Mouse (Mus musculus) telencephalon, adult 2 months (tissue): ENCODE results near the gene Zbtb38.
"Not testable (repeated sequence)": the region's sequence is repeated elsewhere in the genome, so short reads cannot be mapped to it uniquely, and the experiment has no call there.

Source experiments
- DNase-seq: peaks from one replicate; pipeline ENCODE4 v3.0.0-alpha.2; 2011; ENCODE audit warnings: low read depth, low spot score

Gene Zbtb38

GRCm38 (mm10) chr9:96684866-96685599 is 67.6 kb downstream of the Zbtb38 start:
- no peak for DNase-seq

GRCm38 (mm10) chr9:96684165-96684792 is 68.4 kb downstream of the Zbtb38 start:
- no peak for DNase-seq

- no peak for DNase-seq
These were observed 74.0 kb downstream of the Zbtb38 start for GRCm38 (mm10) chr9:96678611-96679010.

- DNase-seq: not testable (repeated sequence)
These were observed 74.9 kb downstream of the Zbtb38 start for GRCm38 (mm10) chr9:96677711-96678110.

- no peak for DNase-seq
These were observed 76.0 kb downstream of the Zbtb38 start for GRCm38 (mm10) chr9:96676671-96677070.

- DNase-seq: no peak
These were observed 76.6 kb downstream of the Zbtb38 start for GRCm38 (mm10) chr9:96675763-96676640.

- DNase-seq: no peak
These were observed 77.4 kb downstream of the Zbtb38 start for GRCm38 (mm10) chr9:96675071-96675762.

GRCm38 (mm10) chr9:96674301-96674700 is 78.3 kb downstream of the Zbtb38 start:
- no peak for DNase-seq

- no peak for DNase-seq
These were observed 80.2 kb downstream of the Zbtb38 start for GRCm38 (mm10) chr9:96672466-96672865.

- no peak for DNase-seq
These were observed 81.4 kb downstream of the Zbtb38 start for GRCm38 (mm10) chr9:96671249-96671648.

- DNase-seq: peak; percentile 96
These were observed 82.8 kb downstream of the Zbtb38 start for GRCm38 (mm10) chr9:96669877-96670276.

GRCm38 (mm10) chr9:96668628-96669027 is 84.0 kb downstream of the Zbtb38 start:
- DNase-seq: peak; percentile 55

GRCm38 (mm10) chr9:96660510-96661244 is 92.0 kb downstream of the Zbtb38 start:
- DNase-seq: no peak

- DNase-seq: no peak
These were observed 92.8 kb downstream of the Zbtb38 start for GRCm38 (mm10) chr9:96659801-96660200.

- DNase-seq: no peak
These were observed 99.1 kb downstream of the Zbtb38 start for GRCm38 (mm10) chr9:96653538-96653937.

GRCm38 (mm10) chr9:96652763-96653162 is 99.9 kb downstream of the Zbtb38 start:
- DNase-seq: no peak

- DNase-seq: no peak
These were observed 101.8 kb downstream of the Zbtb38 start for GRCm38 (mm10) chr9:96650807-96651206.

GRCm38 (mm10) chr9:96649924-96650323 is 102.7 kb downstream of the Zbtb38 start:
- DNase-seq: no peak

GRCm38 (mm10) chr9:96649362-96649761 is 103.3 kb downstream of the Zbtb38 start:
- DNase-seq: peak; percentile 76

GRCm38 (mm10) chr9:96646668-96647295 is 105.8 kb downstream of the Zbtb38 start:
- no peak for DNase-seq
